Mouse (Mus musculus): ENCODE measurements at regions not wholly inside any gene's neighbourhood (a gene's known extent, or its start where the extent isn't known, plus 50 kb on each side); places are given as distances from the start of the nearest gene placed in this dataset.

DNA sequence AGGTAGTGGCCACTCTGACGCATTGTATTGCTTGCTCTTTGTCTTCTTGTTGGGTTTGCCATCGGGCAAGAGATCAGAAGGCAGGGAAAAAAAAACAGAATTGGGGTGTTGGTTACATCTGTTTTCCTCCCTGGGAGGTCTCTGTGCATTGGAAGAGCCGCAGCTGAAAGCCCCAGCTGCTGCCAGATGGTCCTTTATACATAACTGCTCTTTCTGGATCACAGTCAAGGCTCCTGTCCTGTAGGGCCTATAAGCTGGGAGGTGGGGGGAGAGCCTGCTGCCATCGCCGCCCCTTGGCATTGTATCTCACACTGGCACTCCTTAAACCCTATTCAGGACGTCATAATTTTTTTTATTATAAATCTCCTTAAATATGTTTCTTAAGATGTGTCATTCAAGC is 101.9 kb upstream of the Rnd3 start:
- Histone ChIP-seq H3K4me3 (ENCODE audit: control insufficient read depth in 1 of 2, insufficient read depth in 1 of 2, low read depth in 2 of 2, low read length in 2 of 2) (no peak overlapping the region), H3K4me1 (ENCODE audit: control insufficient read depth in 1 of 2, insufficient read depth in 2 of 2, low read length in 2 of 2) (no peaks in the 10 kb centered on the region), H3K36me3 (ENCODE audit: control insufficient read depth in 1 of 2, insufficient read depth in 2 of 2, low read length in 2 of 2) (no peaks in the 10 kb centered on the region), H3K9ac (ENCODE audit: control insufficient read depth, low read depth, low read length, poor library complexity, severe bottlenecking) (no peak overlapping the region), H3K27me3 (ENCODE audit: control insufficient read depth in 1 of 2, insufficient read depth in 2 of 2, low read length in 2 of 2) (no peaks in the 10 kb centered on the region), H3K9me3 (replicated peaks; ENCODE audit: insufficient read depth, low read length) (no peaks in the 10 kb centered on the region), H3K79me2 (ENCODE audit: control insufficient read depth, insufficient read depth, low read length, poor library complexity) (no peaks in the 10 kb centered on the region), H3K27ac (ENCODE audit: control insufficient read depth, low read depth, low read length) (no peak overlapping the region)
- no peak for DNase-seq (ENCODE audit: low read depth, low spot score)
- TF ChIP-seq ETS1 (IDR thresholded peaks at IDR 0.05; ENCODE audit: low read depth, low read length) (no peak), MEF2A (IDR thresholded peaks at IDR 0.05; ENCODE audit: extremely low read depth, insufficient replicate concordance, low read depth, low read length, poor library complexity, severe bottlenecking) (no peak), HCFC1 (IDR thresholded peaks at IDR 0.05; ENCODE audit: low read depth, low read length) (no peak), MAFK (IDR thresholded peaks at IDR 0.05; ENCODE audit: borderline replicate concordance, low read depth, low read length) (no peak), JUND (IDR thresholded peaks at IDR 0.05; ENCODE audit: low read depth, low read length) (no peak), POLR2A (IDR thresholded peaks at IDR 0.05; ENCODE audit: control insufficient read depth in 1 of 2, insufficient read depth in 1 of 2, low read depth in 1 of 2, low read length in 2 of 2, poor library complexity in 1 of 2) (no peak), MAZ (IDR thresholded peaks at IDR 0.05; ENCODE audit: low read depth, low read length) (no peak), KAT2A (conservative IDR thresholded peaks at IDR 0.05; ENCODE audit: low read depth, low read length) (no peak), USF2 (IDR thresholded peaks at IDR 0.05; ENCODE audit: borderline replicate concordance in 1 of 2, insufficient read depth in 1 of 2, low read depth in 1 of 2, low read length in 2 of 2) (no peak), CHD1 (IDR thresholded peaks at IDR 0.05; ENCODE audit: low read depth, low read length) (no peak), CTCF (IDR thresholded peaks at IDR 0.05 in 2 of 3, conservative IDR thresholded peaks at IDR 0.05 in 1 of 3; ENCODE audit: control insufficient read depth in 1 of 3, insufficient read depth in 1 of 3, low read depth in 2 of 3, low read length in 3 of 3, poor library complexity in 1 of 3, severe bottlenecking in 1 of 3) (no peak), USF1 (IDR thresholded peaks at IDR 0.05; ENCODE audit: low read depth, low read length) (no peak), BHLHE40 (IDR thresholded peaks at IDR 0.05; ENCODE audit: borderline replicate concordance, low read depth, low read length) (no peak), RCOR1 (IDR thresholded peaks at IDR 0.05; ENCODE audit: low read depth, low read length) (no peak), TAL1 (IDR thresholded peaks at IDR 0.05; ENCODE audit: low read length) (no peak)

DNA sequence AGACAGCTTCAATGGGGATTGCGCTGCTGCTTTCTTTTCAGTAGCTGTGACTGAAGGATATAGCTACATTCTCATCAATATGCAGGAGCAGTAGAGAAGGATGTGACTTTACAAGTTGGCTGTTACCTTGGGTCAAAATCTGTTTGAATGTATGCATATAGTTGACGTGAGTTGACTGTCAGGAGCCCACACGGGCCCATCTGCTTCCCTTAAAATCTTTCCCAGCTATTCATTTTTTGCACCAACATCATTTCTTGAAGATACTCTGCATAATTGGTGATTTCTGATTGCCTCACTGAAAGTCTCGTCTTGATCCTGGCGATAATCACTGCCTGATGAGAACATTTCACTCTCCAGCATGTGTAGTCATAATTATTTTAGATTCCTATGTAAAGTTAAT is 92.7 kb upstream of the Rnd3 start:
- Histone ChIP-seq H3K4me3 (ENCODE audit: control insufficient read depth in 1 of 2, insufficient read depth in 1 of 2, low read depth in 2 of 2, low read length in 2 of 2) (no peak overlapping the region), H3K9me3 (replicated peaks; ENCODE audit: insufficient read depth, low read length) (no peaks in the 10 kb centered on the region), H3K9ac (ENCODE audit: control insufficient read depth, low read depth, low read length, poor library complexity, severe bottlenecking) (no peak overlapping the region), H3K27me3 (ENCODE audit: control insufficient read depth in 1 of 2, insufficient read depth in 2 of 2, low read length in 2 of 2) (no peaks in the 10 kb centered on the region), H3K27ac (ENCODE audit: control insufficient read depth, low read depth, low read length) (no peak overlapping the region), H3K36me3 (ENCODE audit: control insufficient read depth in 1 of 2, insufficient read depth in 2 of 2, low read length in 2 of 2) (no peaks in the 10 kb centered on the region), H3K4me1 (ENCODE audit: control insufficient read depth in 1 of 2, insufficient read depth in 2 of 2, low read length in 2 of 2) (no peaks in the 10 kb centered on the region), H3K79me2 (ENCODE audit: control insufficient read depth, insufficient read depth, low read length, poor library complexity) (no peaks in the 10 kb centered on the region)
- TF ChIP-seq ZMIZ1 (IDR thresholded peaks at IDR 0.05; ENCODE audit: low read depth, low read length) (no peak), MAX (IDR thresholded peaks at IDR 0.05; ENCODE audit: low read length) (no peak), POLR2AphosphoS5 (IDR thresholded peaks at IDR 0.05; ENCODE audit: borderline replicate concordance, low read depth, low read length) (no peak), NRF1 (IDR thresholded peaks at IDR 0.05; ENCODE audit: insufficient read depth, low read depth, low read length, poor library complexity, severe bottlenecking) (no peak), CTCF (IDR thresholded peaks at IDR 0.05 in 2 of 3, conservative IDR thresholded peaks at IDR 0.05 in 1 of 3; ENCODE audit: control insufficient read depth in 1 of 3, insufficient read depth in 1 of 3, low read depth in 2 of 3, low read length in 3 of 3, poor library complexity in 1 of 3, severe bottlenecking in 1 of 3) (no peak), ELF1 (IDR thresholded peaks at IDR 0.05; ENCODE audit: low read depth, low read length) (no peak), GABPA (IDR thresholded peaks at IDR 0.05; ENCODE audit: low read depth, low read length) (no peak), MXI1 (IDR thresholded peaks at IDR 0.05; ENCODE audit: low read depth, low read length) (no peak), MYC (IDR thresholded peaks at IDR 0.05; ENCODE audit: low read depth, low read length) (no peak), MAZ (IDR thresholded peaks at IDR 0.05; ENCODE audit: low read depth, low read length) (no peak)
- DNase-seq (ENCODE audit: low read depth, low spot score), result no peak

All from MEL (cell line).